Mouse (Mus musculus) CH12.LX (cell line): ENCODE measurements at regions not wholly inside any gene's neighbourhood (a gene's known extent, or its start where the extent isn't known, plus 50 kb on each side); places are given as distances from the start of the nearest gene placed in this dataset.

Source experiments
- CTCF ChIP-seq, 2 experiments: IDR thresholded peaks in 1 of 2; conservative IDR thresholded peaks in 1 of 2; 2 replicates each; pipeline ENCODE4 v1.5.1; 2011 to 2012; ENCODE audit warnings: low read depth in 2 of 2, low read length in 2 of 2, improper control_type of control experiment in 1 of 2, inconsistent platforms in 1 of 2, mild to moderate bottlenecking in 1 of 2, moderate library complexity in 1 of 2
- POLR2A ChIP-seq: IDR thresholded peaks from 2 replicates; pipeline ENCODE4 v1.6.1; 2011; ENCODE audit warnings: low read depth, mild to moderate bottlenecking, improper control_type of control experiment, low read length
- SMC3 ChIP-seq: IDR thresholded peaks from 2 replicates; pipeline ENCODE4 v1.6.1; 2011; ENCODE audit warnings: low read depth, low read length, improper control_type of control experiment

DNA sequence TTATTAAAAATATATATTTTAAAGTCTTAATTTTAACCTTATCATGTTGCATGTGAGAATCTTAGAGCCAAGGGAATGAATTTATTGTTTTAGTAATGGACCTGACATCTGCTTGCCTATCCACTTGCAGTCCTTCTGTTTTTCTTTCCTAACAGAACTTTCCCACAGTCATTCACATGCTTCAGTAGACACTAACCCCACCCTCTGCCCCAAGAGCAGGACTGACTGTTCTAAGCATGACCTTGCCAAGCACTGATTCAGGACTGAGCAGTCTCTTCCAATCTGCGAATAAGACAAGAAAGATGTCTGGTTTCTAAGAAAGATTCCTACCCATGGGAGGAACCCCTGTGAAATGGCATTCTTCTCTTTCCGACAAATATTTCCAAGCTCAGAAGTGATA is 117.9 kb upstream of the Tll1 start:
- TF ChIP-seq SMC3 (no peak), CTCF (conservative IDR thresholded peaks at IDR 0.05 in 1 of 2, IDR thresholded peaks at IDR 0.05 in 1 of 2; ENCODE audit: low read depth in 2 of 2, low read length in 2 of 2) (no peak), POLR2A (no peak)
